Mouse (Mus musculus): ENCODE data around the gene Zfp414. TPM values are rescaled to one million over a fixed set of nuclear protein-coding genes. Genes with fewer than 3 reads are reported as not detected.

The Zfp414 gene
- polyA plus RNA-seq, 1 experiment from 2014 or later, result 47.6 TPM

DNA sequence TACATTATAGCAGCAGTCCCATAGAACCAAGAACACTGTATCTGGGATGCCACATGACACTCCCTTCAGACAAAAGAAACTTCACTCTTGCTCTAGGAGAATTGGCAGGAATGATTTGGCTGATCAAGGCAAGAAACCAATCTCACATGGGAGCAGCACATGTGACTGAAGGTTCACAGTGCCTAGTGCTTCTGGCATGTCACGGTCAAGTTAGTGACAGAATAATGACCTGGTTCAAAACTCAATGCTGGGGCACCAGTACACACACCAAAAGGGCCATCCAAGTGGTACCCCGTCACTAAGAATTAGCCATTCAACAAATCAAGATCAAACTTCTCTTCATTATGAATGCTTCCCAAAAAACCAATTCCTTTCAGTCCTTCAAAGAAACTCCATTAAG lies 47.2 kb downstream of the Zfp414 start:
- peaks cover 53% of the 10 kb centered on the region for H3K36me3 ChIP-seq (replicated peaks)
- no peak overlapping the region for H3K27ac ChIP-seq
- no peaks in the 10 kb centered on the region for H3K4me1 ChIP-seq
- H3K27me3 ChIP-seq (ENCODE audit: poor library complexity, severe bottlenecking), result no peaks in the 10 kb centered on the region
- H3K9me3 ChIP-seq, result no peaks in the 10 kb centered on the region
- DNase-seq (ENCODE audit: extremely low spot score, low spot score), result no peak
- WGBS, result 96% methylated on average over 2 of the region's 2 CpGs
- H3K4me3 ChIP-seq, result no peak overlapping the region

DNA sequence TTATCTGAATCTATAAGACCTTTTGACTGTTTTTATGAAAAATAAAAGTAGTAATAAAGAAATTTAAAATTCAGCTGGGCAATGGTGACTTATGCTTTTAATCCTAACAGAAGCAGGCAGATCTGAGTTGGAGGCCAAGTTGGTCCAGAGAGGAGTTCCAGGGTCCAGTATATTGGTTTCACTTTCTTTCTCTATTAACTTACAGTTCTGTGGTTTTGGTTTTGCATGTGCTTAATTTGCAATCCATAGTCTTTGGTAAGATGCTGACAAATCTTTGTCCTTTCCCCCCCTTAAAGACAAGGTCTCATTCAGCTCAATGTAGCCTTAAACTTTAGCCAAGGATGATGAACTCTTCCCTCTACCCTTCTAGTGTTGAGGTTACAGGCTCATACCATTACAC lies 49.9 kb downstream of the Zfp414 start:
- Histone ChIP-seq H3K4me3 (no peak overlapping the region), H3K36me3 (replicated peaks) (peaks cover 64% of the 10 kb centered on the region), H3K27ac (no peak overlapping the region), H3K27me3 (ENCODE audit: poor library complexity, severe bottlenecking) (no peaks in the 10 kb centered on the region), H3K4me1 (peaks cover 24% of the 10 kb centered on the region), H3K9me3 (no peaks in the 10 kb centered on the region)
- DNase-seq (ENCODE audit: extremely low spot score, low spot score), result no peak

Other genes with a start within 250 kb of the Zfp414 start
- 18.3 and 20.4 TPM in 2 replicates for gene Zfp101, start 234.4 kb upstream of the Zfp414 start, polyA plus RNA-seq (2016; fragmentation: Nextera tagmentation; extraction: Ambion mirVana)
- not detected in 2 replicates for gene Actl9, start 196.2 kb upstream of the Zfp414 start, polyA plus RNA-seq (2016; fragmentation: Nextera tagmentation; extraction: Ambion mirVana)
- gene Adamts10, start 104.9 kb upstream of the Zfp414 start, polyA plus RNA-seq (2016; fragmentation: Nextera tagmentation; extraction: Ambion mirVana), result 42.6 and 47.3 TPM in 2 replicates
- 1.6 and 2.2 TPM in 2 replicates for gene Myo1f, start 73.4 kb upstream of the Zfp414 start, polyA plus RNA-seq (2016; fragmentation: Nextera tagmentation; extraction: Ambion mirVana)
- 0.31 and 0.39 TPM in 2 replicates for gene Pram1, start 9.0 kb downstream of the Zfp414 start, polyA plus RNA-seq (2016; fragmentation: Nextera tagmentation; extraction: Ambion mirVana)
- gene Hnrnpm, start 57.8 kb downstream of the Zfp414 start, polyA plus RNA-seq (2016; fragmentation: Nextera tagmentation; extraction: Ambion mirVana), result 515 and 568 TPM in 2 replicates
- 29.5 and 33.1 TPM in 2 replicates for gene March2, start 89.6 kb downstream of the Zfp414 start, polyA plus RNA-seq (2016; fragmentation: Nextera tagmentation; extraction: Ambion mirVana)
- gene Rab11b, start 131.4 kb downstream of the Zfp414 start, polyA plus RNA-seq (2016; fragmentation: Nextera tagmentation; extraction: Ambion mirVana), result 338 and 346 TPM in 2 replicates
- gene Angptl4, start 152.7 kb downstream of the Zfp414 start, polyA plus RNA-seq (2016; fragmentation: Nextera tagmentation; extraction: Ambion mirVana), result 21.4 and 22.4 TPM in 2 replicates
- 22.7 and 27.9 TPM in 2 replicates for gene Kank3, start 181.4 kb downstream of the Zfp414 start, polyA plus RNA-seq (2016; fragmentation: Nextera tagmentation; extraction: Ambion mirVana)
- gene Rps28, start 195.5 kb downstream of the Zfp414 start, polyA plus RNA-seq (2016; fragmentation: Nextera tagmentation; extraction: Ambion mirVana), result 848 and 864 TPM in 2 replicates
- gene Ndufa7, start 195.5 kb downstream of the Zfp414 start, polyA plus RNA-seq (2016; fragmentation: Nextera tagmentation; extraction: Ambion mirVana), result 439 and 441 TPM in 2 replicates
- gene Cd320, start 214.0 kb downstream of the Zfp414 start, polyA plus RNA-seq (2016; fragmentation: Nextera tagmentation; extraction: Ambion mirVana), result 86.6 and 89.0 TPM in 2 replicates
- not detected in 2 replicates for gene Gm7029, start 244.7 kb downstream of the Zfp414 start, polyA plus RNA-seq (2016; fragmentation: Nextera tagmentation; extraction: Ambion mirVana)